25 mouse cellular contexts compared by ENCODE assay signal in the genomic region with DNA sequence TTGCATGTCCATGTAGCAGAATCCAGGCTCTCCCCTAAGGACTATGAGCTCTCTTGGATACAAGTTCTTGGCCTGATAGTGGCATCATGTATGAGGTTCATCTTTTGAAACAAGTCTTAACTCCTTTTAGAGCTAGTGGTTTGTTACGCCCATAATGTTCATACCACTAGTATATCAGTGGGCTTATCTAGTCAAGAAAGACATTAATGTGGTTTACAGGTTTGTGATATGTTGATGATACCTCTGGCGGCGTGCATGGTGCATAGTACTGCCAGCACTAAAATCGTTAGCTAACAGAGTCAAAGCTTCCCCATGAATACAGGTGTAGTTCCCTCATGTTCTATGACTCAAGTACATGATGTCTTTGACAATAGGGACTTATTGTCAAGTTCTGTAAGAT.
"Had no signal": no experiment of that assay in that cellular context is flagged by ENCODE, and none has a peak within 500 bp of the region (broad histone marks: within the 10 kb centered on the region; RNA-seq: fewer than 3 reads in every experiment).

No protein-coding gene starts in this region.

- H3K4me3 ChIP-seq: embryonic facial prominence, embryonic 10.5 days; embryonic facial prominence, embryonic 12.5 days; embryonic facial prominence, embryonic 13.5 days; embryonic facial prominence, embryonic 15.5 days; erythroblast, embryonic 14.5 days; forebrain, embryonic 10.5 days; forebrain, embryonic 12.5 days; forebrain, embryonic 13.5 days; forebrain, embryonic 15.5 days; gastrocnemius, adult 2 months; heart, adult 2 months; heart, embryonic 10.5 days had no signal

- H3K27me3 ChIP-seq: embryonic facial prominence, embryonic 12.5 days; embryonic facial prominence, embryonic 13.5 days; embryonic facial prominence, embryonic 15.5 days; forebrain, embryonic 12.5 days; forebrain, embryonic 13.5 days; forebrain, embryonic 15.5 days had no signal

- DNase-seq: cerebellum, adult 9-11 months; cerebellum, postnatal 10 days; cerebellum, postnatal 14 days; cerebellum, postnatal 25 days; cerebellum, postnatal 36 days; embryo, embryonic 11 days; forebrain, postnatal 0 days; gastrocnemius, adult 2 months; gastrocnemius, postnatal 10 days; gastrocnemius, postnatal 14 days; gastrocnemius, postnatal 25 days; gastrocnemius, postnatal 36 days; heart, adult 11 months; heart, adult 18-20 months; heart, adult 2 months had no signal

- H3K36me3 ChIP-seq: embryonic facial prominence, embryonic 10.5 days; embryonic facial prominence, embryonic 12.5 days; embryonic facial prominence, embryonic 13.5 days; embryonic facial prominence, embryonic 15.5 days; forebrain, embryonic 10.5 days; forebrain, embryonic 12.5 days; forebrain, embryonic 15.5 days; heart, embryonic 10.5 days had no signal

- H3K9me3 ChIP-seq: embryonic facial prominence, embryonic 10.5 days; embryonic facial prominence, embryonic 12.5 days; embryonic facial prominence, embryonic 13.5 days; embryonic facial prominence, embryonic 15.5 days; forebrain, embryonic 10.5 days; forebrain, embryonic 12.5 days; forebrain, embryonic 13.5 days; forebrain, embryonic 15.5 days; heart, embryonic 10.5 days had no signal

- H3K4me1 ChIP-seq: forebrain, embryonic 10.5 days had no signal

- H3K27ac ChIP-seq: embryonic facial prominence, embryonic 10.5 days; embryonic facial prominence, embryonic 12.5 days; embryonic facial prominence, embryonic 13.5 days; embryonic facial prominence, embryonic 15.5 days; forebrain, embryonic 10.5 days; forebrain, embryonic 12.5 days; forebrain, embryonic 13.5 days; forebrain, embryonic 15.5 days; gastrocnemius, adult 2 months; heart, adult 2 months; heart, embryonic 10.5 days had no signal

- H3K9ac ChIP-seq: embryonic facial prominence, embryonic 12.5 days; embryonic facial prominence, embryonic 13.5 days; embryonic facial prominence, embryonic 15.5 days; forebrain, embryonic 12.5 days; forebrain, embryonic 13.5 days; forebrain, embryonic 15.5 days; forebrain, postnatal 0 days had no signal
